Mouse (Mus musculus) myocyte (in vitro differentiated cells): Measurements from ENCODE around the gene Ptprcap.

Source experiments
- CEBPB ChIP-seq: IDR thresholded peaks from 2 replicates; pipeline ENCODE4 v1.6.1; 2011; ENCODE audit warnings: mild to moderate bottlenecking, moderate library complexity; ENCODE audit not compliant: poor library complexity, insufficient read depth, severe bottlenecking
- E2F4 ChIP-seq: IDR thresholded peaks from one replicate; pipeline ENCODE4 v1.6.1; 2011; ENCODE audit warnings: mild to moderate bottlenecking, control low read depth, moderate library complexity; ENCODE audit not compliant: insufficient read depth
- MAX ChIP-seq: IDR thresholded peaks from one replicate; pipeline ENCODE4 v1.6.1; 2011; ENCODE audit warnings: low read depth, mild to moderate bottlenecking, control low read depth
- MYOD1 ChIP-seq, 3 experiments: IDR thresholded peaks; one replicate each; pipeline ENCODE4 v1.6.1; 2011; ENCODE audit warnings: control low read depth in 2 of 3, low read depth in 2 of 3, mild to moderate bottlenecking in 2 of 3, moderate library complexity in 1 of 3; ENCODE audit not compliant: insufficient read length in 2 of 3, control insufficient read depth in 1 of 3
- MYOG ChIP-seq, 3 experiments: IDR thresholded peaks; one replicate each; pipeline ENCODE4 v1.6.1; 2011; ENCODE audit warnings: control low read depth in 2 of 3, low read depth in 2 of 3, mild to moderate bottlenecking in 2 of 3; ENCODE audit not compliant: insufficient read length in 2 of 3, control insufficient read depth in 1 of 3, insufficient read depth in 1 of 3
- POLR2A ChIP-seq: IDR thresholded peaks from one replicate; pipeline ENCODE4 v1.6.1; 2011; ENCODE audit warnings: low read depth, mild to moderate bottlenecking, control low read depth, moderate library complexity; ENCODE audit not compliant: insufficient read length
- POLR2AphosphoS2 ChIP-seq: IDR thresholded peaks from one replicate; pipeline ENCODE4 v1.6.1; 2011; ENCODE audit warnings: low read depth, control low read depth; ENCODE audit not compliant: insufficient read length
- SRF ChIP-seq: IDR thresholded peaks from one replicate; pipeline ENCODE4 v1.6.1; 2011; ENCODE audit warnings: low read depth; ENCODE audit not compliant: control insufficient read depth, insufficient read length
- TCF12 ChIP-seq: IDR thresholded peaks from one replicate; pipeline ENCODE4 v1.6.1; 2011; ENCODE audit warnings: mild to moderate bottlenecking, control low read depth; ENCODE audit not compliant: poor library complexity, insufficient read depth, severe bottlenecking
- USF1 ChIP-seq: IDR thresholded peaks from one replicate; pipeline ENCODE4 v1.6.1; 2011; ENCODE audit warnings: low read depth, mild to moderate bottlenecking, control low read depth, moderate library complexity

DNA sequence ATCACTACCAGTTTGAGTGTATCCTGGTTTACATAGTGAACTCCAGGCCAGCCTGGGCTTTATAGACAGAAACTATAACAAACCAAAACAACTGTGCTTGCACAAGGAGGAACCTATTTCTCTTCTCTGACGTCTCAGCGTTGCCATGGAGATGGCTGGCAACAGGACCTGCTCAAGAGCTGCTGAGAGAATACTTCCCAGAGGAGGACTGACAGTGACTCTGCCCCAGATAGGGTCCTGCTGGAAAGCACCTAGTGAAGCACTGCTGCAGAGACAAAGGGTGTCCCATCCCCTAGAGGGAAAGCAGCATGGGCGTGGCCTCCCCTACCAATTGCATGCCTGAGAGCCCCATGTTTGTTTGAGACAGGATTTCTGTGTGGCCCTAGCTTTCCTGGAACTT lies 28.5 kb downstream of the Ptprcap start:
- TF ChIP-seq USF1, result no peak
- no peak for TF ChIP-seq MYOG (IDR thresholded peaks at IDR 0.05; ENCODE audit: control insufficient read depth in 1 of 3, insufficient read depth in 1 of 3, insufficient read length in 2 of 3, low read depth in 2 of 3)
- no peak for TF ChIP-seq POLR2A
- TF ChIP-seq E2F4, result no peak
- no peak for TF ChIP-seq CEBPB
- TF ChIP-seq MYOD1 (IDR thresholded peaks at IDR 0.05; ENCODE audit: control insufficient read depth in 1 of 3, insufficient read length in 2 of 3, low read depth in 2 of 3), result no peak
- TF ChIP-seq TCF12, result no peak
- TF ChIP-seq MAX, result no peak
- TF ChIP-seq POLR2AphosphoS2, result no peak
- no peak for TF ChIP-seq SRF
